Mouse (Mus musculus): ENCODE results near the gene Gpc6. TPM values are rescaled to one million over a fixed set of nuclear protein-coding genes. Genes with fewer than 3 reads are reported as not detected.

Gpc6 gene
- total and polyA plus RNA-seq, 3 experiments: not detected

- Histone ChIP-seq H3K36me3 (ENCODE audit: control insufficient read depth in 1 of 2, insufficient read depth in 2 of 2, low read length in 2 of 2) (no peaks in the 10 kb centered on the region), H3K79me2 (ENCODE audit: control insufficient read depth, insufficient read depth, low read length, poor library complexity) (no peaks in the 10 kb centered on the region), H3K9me3 (replicated peaks; ENCODE audit: insufficient read depth, low read length) (no peaks in the 10 kb centered on the region), H3K4me3 (ENCODE audit: control insufficient read depth in 1 of 2, insufficient read depth in 1 of 2, low read depth in 2 of 2, low read length in 2 of 2) (no peak overlapping the region), H3K27ac (ENCODE audit: control insufficient read depth, low read depth, low read length) (no peak overlapping the region), H3K4me1 (ENCODE audit: control insufficient read depth in 1 of 2, insufficient read depth in 2 of 2, low read length in 2 of 2) (no peaks in the 10 kb centered on the region), H3K9ac (ENCODE audit: control insufficient read depth, low read depth, low read length, poor library complexity, severe bottlenecking) (no peak overlapping the region), H3K27me3 (ENCODE audit: control insufficient read depth in 1 of 2, insufficient read depth in 2 of 2, low read length in 2 of 2) (no peaks in the 10 kb centered on the region)
- no peak for DNase-seq (ENCODE audit: low read depth, low spot score)
- TF ChIP-seq JUND (IDR thresholded peaks at IDR 0.05; ENCODE audit: low read depth, low read length) (no peak), UBTF (IDR thresholded peaks at IDR 0.05; ENCODE audit: borderline replicate concordance, insufficient read depth, low read depth, low read length) (no peak), E2F4 (IDR thresholded peaks at IDR 0.05; ENCODE audit: borderline replicate concordance, low read depth, low read length) (no peak), CTCF (IDR thresholded peaks at IDR 0.05 in 2 of 3, conservative IDR thresholded peaks at IDR 0.05 in 1 of 3; ENCODE audit: control insufficient read depth in 1 of 3, insufficient read depth in 1 of 3, low read depth in 2 of 3, low read length in 3 of 3, poor library complexity in 1 of 3, severe bottlenecking in 1 of 3) (no peak), TAL1 (IDR thresholded peaks at IDR 0.05; ENCODE audit: low read length) (no peak), RCOR1 (IDR thresholded peaks at IDR 0.05; ENCODE audit: low read depth, low read length) (no peak), TCF12 (IDR thresholded peaks at IDR 0.05; ENCODE audit: low read depth, low read length) (no peak), MAZ (IDR thresholded peaks at IDR 0.05; ENCODE audit: low read depth, low read length) (no peak), ZMIZ1 (IDR thresholded peaks at IDR 0.05; ENCODE audit: low read depth, low read length) (no peak), MYC (IDR thresholded peaks at IDR 0.05; ENCODE audit: low read depth, low read length) (no peak), CHD2 (IDR thresholded peaks at IDR 0.05; ENCODE audit: low read length) (no peak), CHD1 (IDR thresholded peaks at IDR 0.05; ENCODE audit: low read depth, low read length) (no peak), USF1 (IDR thresholded peaks at IDR 0.05; ENCODE audit: low read depth, low read length) (no peak), ELF1 (IDR thresholded peaks at IDR 0.05; ENCODE audit: low read depth, low read length) (no peak), MXI1 (IDR thresholded peaks at IDR 0.05; ENCODE audit: low read depth, low read length) (no peak), USF2 (IDR thresholded peaks at IDR 0.05; ENCODE audit: borderline replicate concordance in 1 of 2, insufficient read depth in 1 of 2, low read depth in 1 of 2, low read length in 2 of 2) (no peak), KAT2A (conservative IDR thresholded peaks at IDR 0.05; ENCODE audit: low read depth, low read length) (no peak), NRF1 (IDR thresholded peaks at IDR 0.05; ENCODE audit: insufficient read depth, low read depth, low read length, poor library complexity, severe bottlenecking) (no peak)
Measured at GRCm38 (mm10) chr14:117881112-117881511, 956.0 kb downstream of the Gpc6 start.

- no peaks in the 10 kb centered on the region for H3K9me3 ChIP-seq (replicated peaks; ENCODE audit: insufficient read depth, low read length)
- H3K36me3 ChIP-seq (ENCODE audit: control insufficient read depth in 1 of 2, insufficient read depth in 2 of 2, low read length in 2 of 2): no peaks in the 10 kb centered on the region
- H3K4me1 ChIP-seq (ENCODE audit: control insufficient read depth in 1 of 2, insufficient read depth in 2 of 2, low read length in 2 of 2): no peaks in the 10 kb centered on the region
- H3K79me2 ChIP-seq (ENCODE audit: control insufficient read depth, insufficient read depth, low read length, poor library complexity): no peaks in the 10 kb centered on the region
- H3K4me3 ChIP-seq (ENCODE audit: control insufficient read depth in 1 of 2, insufficient read depth in 1 of 2, low read depth in 2 of 2, low read length in 2 of 2): no peak overlapping the region
- TF ChIP-seq CHD1 (IDR thresholded peaks at IDR 0.05; ENCODE audit: low read depth, low read length) (no peak), ZC3H11A (IDR thresholded peaks at IDR 0.05; ENCODE audit: low read depth, low read length) (peak; percentile 35; the same call in 1 of the 2 replicates), SMC3 (IDR thresholded peaks at IDR 0.05; ENCODE audit: low read depth, low read length) (peak; percentile 59), RAD21 (IDR thresholded peaks at IDR 0.05; ENCODE audit: low read depth, low read length) (peak; percentile 52), CTCF (IDR thresholded peaks at IDR 0.05 in 2 of 3, conservative IDR thresholded peaks at IDR 0.05 in 1 of 3; ENCODE audit: control insufficient read depth in 1 of 3, insufficient read depth in 1 of 3, low read depth in 2 of 3, low read length in 3 of 3, poor library complexity in 1 of 3, severe bottlenecking in 1 of 3) (peak; percentile 31 to 68 (median 52); a peak in 5 of 6 replicates)
- no peak overlapping the region for H3K9ac ChIP-seq (ENCODE audit: control insufficient read depth, low read depth, low read length, poor library complexity, severe bottlenecking)
- H3K27me3 ChIP-seq (ENCODE audit: control insufficient read depth in 1 of 2, insufficient read depth in 2 of 2, low read length in 2 of 2): no peaks in the 10 kb centered on the region
- H3K27ac ChIP-seq (ENCODE audit: control insufficient read depth, low read depth, low read length): no peak overlapping the region
- DNase-seq (ENCODE audit: low read depth, low spot score): peak; percentile 7
Measured at GRCm38 (mm10) chr14:117882222-117882621, 957.1 kb downstream of the Gpc6 start.
